Mouse (Mus musculus) kidney, adult 2 months (tissue): ENCODE measurements around the gene Gm29797.

Experiments used
- CTCF ChIP-seq: fragments of 200-500 bp; conservative IDR thresholded peaks from 2 replicates; pipeline ENCODE4 v1.5.1; 2011; ENCODE audit warnings: low read depth, mild to moderate bottlenecking, control low read depth, low read length, moderate library complexity, mixed read lengths; ENCODE audit not compliant: insufficient read depth, insufficient read length
- POLR2A ChIP-seq: fragments of 200-500 bp; IDR thresholded peaks from one replicate; pipeline ENCODE4 v1.6.1; 2011; ENCODE audit warnings: low read depth, low read length, control low read depth

- TF ChIP-seq POLR2A (no peak), CTCF (no peak)
These were observed 21.0 kb upstream of the Gm29797 start for GRCm38 (mm10) chr2:181635865-181636264.
